Mouse (Mus musculus) liver, embryonic 14 days (tissue): ENCODE measurements around the gene Rybp. TPM values are rescaled to one million over a fixed set of nuclear protein-coding genes. Genes with fewer than 3 reads are reported as not detected.

ENCODE experiments used
- polyA plus RNA-seq: library from polyadenylated mRNA; depleted of rRNA; stranded (reverse); fragments of >200 nt; gene quantifications from 2 replicates; pipeline ENCODE4 v1.2.3, GENCODE M21; 2012; rRNA removed

The Rybp gene
- polyA plus RNA-seq = 8.7 and 9.4 TPM in 2 replicates

DNA sequence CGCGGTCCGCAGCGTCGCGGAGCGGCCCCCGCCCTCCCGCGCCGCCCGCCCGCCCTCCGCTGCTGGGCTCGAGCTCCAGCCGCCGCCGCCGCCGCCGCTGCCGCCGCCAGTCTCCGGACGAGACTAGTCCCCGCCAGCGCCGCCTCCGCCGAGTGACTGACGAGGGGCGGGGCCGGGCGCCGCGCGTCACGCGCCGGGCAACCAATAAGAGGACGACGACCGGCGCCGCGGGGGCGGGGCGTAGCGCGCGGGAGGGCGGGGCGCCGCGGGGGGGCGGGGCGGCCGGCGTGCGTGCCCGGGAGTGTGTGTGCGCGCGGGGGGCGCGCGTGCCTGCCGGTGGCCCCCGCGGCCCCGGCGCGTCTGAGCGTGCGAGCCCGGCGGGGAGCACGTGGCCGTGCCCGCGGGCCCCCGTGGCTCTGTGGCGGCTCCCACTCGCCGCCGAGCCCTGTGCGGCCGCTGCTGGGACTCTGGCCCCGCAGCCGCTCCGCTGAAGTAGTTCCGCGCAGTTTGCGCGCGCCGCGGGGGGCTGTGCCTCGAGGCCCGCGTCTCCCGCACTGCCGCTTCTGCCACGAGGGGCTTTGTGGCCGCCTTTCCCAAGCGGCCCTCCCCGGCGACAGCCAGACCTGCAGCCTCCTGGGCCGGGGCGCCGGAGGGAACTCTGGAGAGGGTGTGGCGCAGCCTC lies at the start of gene Rybp:
TSS of gene Rybp (minus strand) at position 152 of the 682 bp plus-strand sequence.

